Mouse (Mus musculus): ENCODE measurements around the gene Slco2a1.

Slco2a1 gene

DNA sequence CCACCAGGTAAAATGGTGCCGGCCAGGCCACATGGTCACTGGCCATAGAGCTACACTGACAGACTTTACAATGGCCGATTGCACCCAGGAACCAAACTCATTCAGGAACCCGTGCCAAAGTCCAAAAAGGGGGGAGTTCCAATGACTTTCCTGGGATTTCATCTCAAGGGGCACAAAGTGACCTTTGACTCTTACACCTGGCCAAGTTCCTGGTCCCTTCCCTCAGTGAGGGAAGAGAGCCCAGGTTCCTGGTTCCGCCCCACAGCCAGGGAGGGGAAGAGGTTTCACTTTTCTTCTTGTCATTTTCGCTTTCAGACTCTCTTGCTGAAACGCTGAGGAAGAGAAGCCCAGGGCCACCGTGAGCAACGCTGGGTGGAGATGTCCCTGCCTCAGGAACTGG is at the start of gene Slco2a1:
TSS of gene Slco2a1 (plus strand) at position 251 of the 400 bp plus-strand sequence.
- no peak for DNase-seq (ENCODE audit: low spot score in 2 of 2)

DNA sequence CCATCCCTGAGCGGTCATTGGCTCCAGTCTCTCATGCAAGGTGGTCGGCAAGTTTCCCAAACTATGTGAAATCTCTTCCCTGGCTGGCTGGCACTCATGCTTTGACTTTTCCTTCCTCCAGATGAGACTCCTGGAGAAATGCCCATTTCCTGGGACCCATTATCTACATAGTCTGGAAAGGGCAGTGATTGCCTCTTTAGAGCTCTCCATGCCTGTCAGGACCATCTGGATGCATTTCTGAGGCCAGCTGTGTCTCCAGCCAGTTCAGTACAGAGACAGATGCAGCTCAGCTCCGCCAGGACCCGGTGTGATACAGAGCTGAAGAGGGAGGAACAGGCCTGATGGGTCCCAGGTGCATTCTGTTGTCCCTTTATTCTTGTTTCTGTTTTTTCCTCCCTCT is 46.3 kb upstream of the Slco2a1 start:
- DNase-seq (ENCODE audit: low spot score in 2 of 2): no peak

- DNase-seq (ENCODE audit: low spot score in 2 of 2): no peak
Observed at GRCm38 (mm10) chr9:102944891-102945290, 43.6 kb upstream of the Slco2a1 start.

DNA sequence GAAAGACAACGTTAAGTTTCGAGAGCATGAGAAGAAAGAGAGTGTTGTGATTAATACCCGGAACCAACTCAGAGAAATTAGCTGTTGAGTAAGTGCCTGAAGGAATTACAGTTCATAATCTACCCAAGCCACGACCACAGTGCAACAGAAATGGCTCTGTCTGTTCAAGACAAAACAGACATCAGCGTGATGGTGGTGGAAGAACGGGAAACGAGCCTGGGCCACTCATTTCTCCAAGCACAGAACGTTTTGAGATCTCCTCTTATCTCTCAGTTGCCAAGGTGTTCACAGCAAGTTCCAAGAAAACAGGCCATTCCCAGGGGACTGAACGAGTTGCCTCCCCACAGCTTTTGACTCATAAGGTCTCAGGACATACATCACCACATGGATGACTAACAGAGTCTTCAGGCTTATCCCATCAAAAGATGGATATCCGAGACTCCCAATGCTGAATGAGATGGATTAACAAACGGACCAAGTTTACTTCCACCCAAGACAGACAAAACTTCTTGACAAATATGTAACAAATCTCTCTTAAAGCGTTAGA is 42.0 kb upstream of the Slco2a1 start:
- DNase-seq (ENCODE audit: low spot score in 2 of 2): no peak

- DNase-seq (ENCODE audit: low spot score in 2 of 2): no peak
Observed at GRCm38 (mm10) chr9:102948706-102949105, 39.8 kb upstream of the Slco2a1 start.

DNA sequence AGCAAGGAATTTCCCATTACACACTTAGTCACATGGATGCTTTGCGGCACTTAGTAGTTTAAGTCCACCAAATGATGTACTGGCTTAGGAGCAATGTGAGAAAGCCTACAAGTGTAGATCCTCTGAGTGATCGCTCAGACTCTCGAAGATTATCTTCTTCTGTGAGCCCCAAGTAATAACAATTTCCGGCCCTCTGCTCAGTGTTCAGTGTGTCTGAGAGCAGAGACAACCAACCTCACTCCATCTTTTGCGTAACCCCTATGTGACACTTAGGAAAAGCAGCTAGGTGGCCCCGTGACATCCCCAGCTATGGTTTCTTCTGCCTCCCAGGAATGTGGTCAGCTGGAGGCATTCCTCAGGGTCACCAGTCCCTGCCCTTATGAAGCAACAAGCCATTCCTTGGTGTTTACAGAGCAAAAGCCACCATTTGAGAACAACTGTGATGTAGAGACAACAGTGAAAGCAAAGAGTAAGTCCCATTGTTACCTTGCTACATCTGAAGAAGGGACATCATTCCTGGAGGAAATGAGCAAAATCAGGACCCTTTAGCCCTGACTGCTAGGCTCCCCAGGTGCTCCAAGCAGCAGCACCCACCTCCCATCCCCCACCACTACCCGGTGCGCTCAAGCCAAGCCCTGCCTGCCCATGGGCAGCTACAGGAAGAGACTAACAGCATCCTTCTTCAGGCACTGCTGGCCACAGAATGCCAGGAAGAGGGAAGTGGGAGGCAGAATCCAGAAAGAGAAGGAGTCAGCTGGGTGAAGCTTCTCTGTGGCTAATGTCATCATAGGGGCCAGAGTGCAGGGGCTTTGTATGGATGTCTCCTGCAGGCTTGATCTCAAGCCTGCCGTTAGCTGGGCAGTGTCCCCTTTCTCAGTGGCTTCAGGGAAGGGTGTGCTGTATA is 37.2 kb upstream of the Slco2a1 start:
- DNase-seq (ENCODE audit: low spot score in 2 of 2): no peak

DNA sequence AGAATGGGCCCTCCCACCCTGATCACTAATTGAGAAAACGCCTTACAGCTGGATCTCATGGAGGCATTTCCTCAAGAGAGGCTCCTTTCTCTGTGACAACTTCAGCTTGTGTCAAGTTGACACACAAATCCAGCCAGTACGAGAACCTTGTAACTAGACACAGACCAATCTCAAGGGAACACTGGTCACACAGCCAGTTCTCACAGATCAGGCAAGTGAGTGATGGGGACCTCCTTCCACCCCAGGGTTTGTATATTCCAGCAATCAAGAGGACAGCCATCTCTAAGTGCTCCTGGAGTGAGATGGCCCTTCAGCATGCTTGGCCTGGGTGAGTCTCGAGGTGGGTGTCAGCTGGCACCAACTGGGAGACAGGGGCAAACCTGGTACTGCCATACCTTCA is 32.6 kb upstream of the Slco2a1 start:
- no peak for DNase-seq (ENCODE audit: low spot score in 2 of 2)

GRCm38 (mm10) chr9:102958703-102959102 is 29.8 kb upstream of the Slco2a1 start:
- no peak for DNase-seq (ENCODE audit: low spot score in 2 of 2)

DNA sequence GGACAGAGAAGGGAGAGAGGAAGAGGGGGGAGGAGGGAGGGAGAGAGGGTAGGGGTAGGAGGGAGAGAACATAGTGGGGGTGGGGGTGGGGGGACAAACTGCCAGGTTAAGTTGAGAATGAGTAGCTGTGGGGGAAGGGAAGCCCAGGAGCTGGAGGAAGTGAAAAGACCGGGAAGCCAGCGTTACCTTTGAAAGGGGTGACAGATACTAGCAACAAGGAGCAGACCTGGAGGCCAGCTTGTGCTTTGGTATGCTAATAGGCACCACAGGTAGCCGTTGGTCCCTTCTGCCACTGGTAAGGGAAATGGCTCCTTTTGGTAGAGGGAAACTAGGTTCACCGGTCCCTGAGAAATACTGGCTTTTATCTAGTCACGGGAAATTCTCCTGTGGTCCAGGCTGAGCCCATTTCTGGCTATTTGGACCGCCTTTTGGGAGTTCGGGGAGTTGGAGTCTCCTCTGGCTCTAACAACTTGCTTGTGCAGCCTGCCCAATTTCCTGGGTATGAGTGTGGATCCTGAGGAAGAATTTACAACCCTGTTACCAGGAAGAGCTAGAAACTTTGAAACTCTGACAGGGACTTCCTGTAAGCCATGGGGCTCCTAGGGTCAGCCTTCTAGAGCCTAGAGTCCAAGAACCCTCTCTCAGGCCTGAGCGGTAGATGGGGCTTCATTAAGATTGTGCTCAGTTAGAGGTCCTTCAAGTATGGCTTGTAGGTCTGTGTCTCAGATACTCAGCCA is 27.0 kb upstream of the Slco2a1 start:
- no peak for DNase-seq (ENCODE audit: low spot score in 2 of 2)

GRCm38 (mm10) chr9:102962093-102962788 is 26.3 kb upstream of the Slco2a1 start:
- no peak for DNase-seq (ENCODE audit: low spot score in 2 of 2)

DNA sequence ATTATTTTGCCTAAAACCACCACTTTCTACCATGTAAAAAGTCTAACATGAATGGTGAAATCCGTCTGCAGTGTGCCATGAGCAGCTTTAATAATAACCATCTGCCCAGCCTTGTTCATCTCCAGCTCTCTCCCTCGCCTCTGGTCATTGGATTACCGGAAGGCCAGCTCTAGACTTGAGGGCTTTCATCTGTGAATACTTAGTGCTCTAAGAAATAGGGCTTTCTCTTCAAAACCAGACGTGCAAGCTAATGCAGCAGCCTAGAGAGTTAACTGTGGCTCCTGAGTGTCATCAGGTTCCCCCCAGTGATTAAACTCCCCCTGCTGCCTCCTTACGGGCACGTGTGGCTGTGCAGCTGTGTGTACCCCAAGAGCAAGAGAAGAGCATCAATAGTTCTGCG is 25.2 kb upstream of the Slco2a1 start:
- DNase-seq (ENCODE audit: low spot score in 2 of 2): no peak

DNA sequence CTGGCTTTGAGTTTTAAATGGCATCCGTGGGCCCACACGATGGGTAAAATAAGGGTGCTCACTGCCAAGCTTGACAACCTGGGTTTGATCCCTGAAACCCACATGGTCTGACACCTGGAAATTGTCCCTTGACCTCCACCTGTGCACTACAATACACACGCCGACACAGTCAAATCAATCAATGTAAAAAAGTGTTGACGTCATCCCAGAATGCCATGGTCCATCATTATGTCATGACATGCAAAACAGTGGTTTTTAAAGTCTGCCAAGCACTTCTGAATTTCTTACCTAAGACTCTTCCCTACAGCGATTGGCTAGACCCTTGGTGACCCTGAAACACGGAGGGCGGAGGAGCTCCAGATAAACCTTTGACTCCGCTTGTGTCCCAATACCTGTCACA is 23.9 kb upstream of the Slco2a1 start:
- DNase-seq (ENCODE audit: low spot score in 2 of 2): no peak

- no peak for DNase-seq (ENCODE audit: low spot score in 2 of 2)
Observed at GRCm38 (mm10) chr9:102972393-102973050, 16.0 kb upstream of the Slco2a1 start.

DNA sequence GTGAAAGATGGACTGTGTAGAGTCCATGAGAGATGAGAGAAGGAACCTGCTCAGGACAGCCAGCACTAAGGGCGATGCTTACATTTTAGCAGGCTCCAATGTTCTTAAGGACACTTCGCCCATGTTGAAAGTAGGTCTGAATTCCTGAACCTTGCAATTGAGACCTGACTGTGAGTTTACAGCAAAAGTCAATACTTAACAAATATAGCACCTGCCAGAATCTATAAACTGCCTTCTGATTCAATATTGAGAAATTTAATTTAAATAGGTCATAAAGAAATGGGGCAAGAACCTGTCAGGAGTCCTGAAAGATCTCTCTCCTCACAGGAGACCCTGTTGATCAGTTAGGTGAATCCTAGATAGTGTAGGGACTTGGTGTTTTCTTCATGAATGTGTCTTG is 12.6 kb upstream of the Slco2a1 start:
- no peak for DNase-seq (ENCODE audit: low spot score in 2 of 2)

DNA sequence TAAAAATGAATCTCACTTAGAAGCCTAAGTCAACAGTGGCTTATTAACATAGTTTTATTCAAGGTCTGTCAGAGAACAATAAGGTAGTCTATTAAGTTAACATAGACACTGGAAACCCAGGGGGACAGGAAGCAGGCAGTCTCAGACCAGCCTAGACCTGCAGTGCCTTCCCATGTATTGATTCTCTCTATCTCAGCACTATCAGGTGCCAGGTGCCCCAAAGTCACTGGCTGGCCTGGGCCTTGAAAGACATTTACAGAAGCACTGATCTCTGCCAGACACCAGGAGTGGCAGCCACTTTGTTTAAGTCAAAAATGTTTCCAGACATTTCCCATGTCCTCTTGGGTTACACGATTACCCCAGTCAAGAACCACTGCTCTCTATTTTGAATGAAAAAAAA is 11.4 kb upstream of the Slco2a1 start:
- no peak for DNase-seq (ENCODE audit: low spot score in 2 of 2)

GRCm38 (mm10) chr9:102977791-102978492 is 10.6 kb upstream of the Slco2a1 start:
- no peak for DNase-seq (ENCODE audit: low spot score in 2 of 2)

DNA sequence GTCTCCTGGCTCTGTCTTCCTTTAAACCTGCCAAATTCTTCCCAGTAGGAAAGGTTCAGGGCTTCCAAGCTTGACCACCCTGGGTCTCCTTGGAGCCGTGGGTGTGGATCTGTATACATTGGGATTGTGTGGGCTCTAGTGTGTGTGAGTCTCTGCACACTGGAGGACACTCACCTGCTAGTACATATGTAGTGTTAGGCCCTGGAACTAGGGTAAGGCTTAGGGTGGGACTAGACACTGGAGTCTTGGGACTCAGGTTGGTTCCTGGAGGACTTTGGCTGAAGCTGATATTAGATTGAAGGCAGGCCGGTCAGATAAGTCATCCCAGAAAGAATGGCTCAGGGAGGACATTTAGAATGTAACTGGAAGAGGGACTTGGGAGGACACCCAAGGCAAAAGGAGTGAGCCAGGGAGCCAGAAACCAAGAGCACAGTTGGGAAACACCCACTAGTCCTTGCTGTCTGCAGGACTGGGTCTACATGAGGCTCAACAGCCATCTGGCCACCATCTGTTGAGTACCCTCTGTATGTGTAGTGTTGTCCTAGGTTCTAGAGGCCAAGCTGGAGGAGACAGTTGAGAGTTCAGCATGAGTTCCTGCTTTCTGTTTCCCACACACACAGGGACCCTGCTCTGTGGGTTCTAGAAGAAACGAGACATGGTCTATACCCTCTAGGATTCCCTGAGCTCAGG is 9.4 kb upstream of the Slco2a1 start:
- no peak for DNase-seq (ENCODE audit: low spot score in 2 of 2)

DNA sequence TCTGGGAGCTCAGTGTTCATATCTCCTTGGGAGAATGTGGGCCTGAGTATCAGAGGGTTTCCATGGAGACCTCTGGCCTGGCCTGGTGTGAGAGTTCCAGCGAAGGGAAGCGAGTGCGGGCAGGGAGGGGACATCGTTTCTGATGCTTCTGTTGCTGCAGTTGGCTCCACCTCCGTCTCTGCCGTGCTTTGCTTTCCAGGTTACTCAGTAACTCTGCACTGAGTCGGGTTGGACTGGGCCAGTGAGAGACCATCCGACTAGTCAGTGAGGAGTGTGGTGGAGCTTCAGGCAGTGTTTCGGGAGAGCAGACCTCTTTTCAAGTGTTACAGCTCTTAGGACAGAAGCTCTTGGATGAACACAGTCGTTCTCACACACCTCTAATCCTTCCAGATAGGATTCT is 8.6 kb upstream of the Slco2a1 start:
- no peak for DNase-seq (ENCODE audit: low spot score in 2 of 2)

DNA sequence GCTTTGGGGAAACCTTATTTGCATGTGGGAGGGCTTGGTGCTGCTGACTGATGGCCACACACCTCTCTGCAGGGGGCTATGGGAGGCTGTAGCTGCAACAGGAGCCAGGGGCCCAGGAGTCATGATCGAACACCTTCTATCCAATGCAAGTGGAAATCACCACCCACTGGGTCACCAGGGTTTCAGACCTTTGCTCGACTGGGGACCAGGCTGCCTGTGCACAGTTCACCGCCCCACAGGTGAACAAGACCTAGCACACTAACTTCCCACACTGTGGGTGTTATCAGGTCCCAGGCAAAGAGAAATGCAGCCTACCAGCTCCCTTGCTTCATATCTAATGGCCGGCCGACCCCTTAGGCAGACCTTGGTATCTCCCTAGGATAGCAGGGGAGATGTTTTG is 8.1 kb upstream of the Slco2a1 start:
- DNase-seq (ENCODE audit: low spot score in 2 of 2): no peak

GRCm38 (mm10) chr9:102981791-102982190 is 6.7 kb upstream of the Slco2a1 start:
- no peak for DNase-seq (ENCODE audit: low spot score in 2 of 2)

Data from frontal cortex, postnatal 36 days (tissue).